Mouse (Mus musculus): ENCODE data around the gene Ncoa3. TPM values are rescaled to one million over a fixed set of nuclear protein-coding genes. Genes with fewer than 3 reads are reported as not detected.

The Ncoa3 gene
- total and polyA plus RNA-seq, 2 experiments from 2014 or later, result 5.8 to 48.7 TPM

- DNase-seq (ENCODE audit: low spot score), result peak; percentile 88
- no peaks in the 10 kb centered on the region for H3K27me3 ChIP-seq (ENCODE audit: control insufficient read depth, insufficient read depth, low read length)
- no peaks in the 10 kb centered on the region for H3K9me3 ChIP-seq (replicated peaks; ENCODE audit: control insufficient read depth, low read length)
- ATAC-seq (ENCODE audit: insufficient read depth, low read depth), result peak; percentile 91
- WGBS, result 31% methylated on average over 17 of the region's 17 CpGs
- peak overlapping the region; percentile 57; the same call in 1 of the 2 replicates for H3K9ac ChIP-seq (replicated peaks; ENCODE audit: low read depth, low read length)
- peak overlapping the region; percentile 43 for H3K4me3 ChIP-seq (ENCODE audit: low read depth, low read length)
- H3K4me1 ChIP-seq (ENCODE audit: control insufficient read depth, insufficient read depth), result peaks cover 26% of the 10 kb centered on the region
- H3K4me2 ChIP-seq (ENCODE audit: low read depth, low read length), result peak overlapping the region; percentile 66
- peaks cover 30% of the 10 kb centered on the region for H3K36me3 ChIP-seq (replicated peaks; ENCODE audit: control insufficient read depth, insufficient read depth, low read length)
- H3K27ac ChIP-seq (ENCODE audit: low read depth), result peak overlapping the region; percentile 99
- TF ChIP-seq CTCF (IDR thresholded peaks at IDR 0.05; ENCODE audit: low read depth) (no peak), EP300 (IDR thresholded peaks at IDR 0.05; ENCODE audit: low read depth) (no peak)
Observed at GRCm38 (mm10) chr2:166079961-166080885, 87.8 kb downstream of the Ncoa3 start.

DNA sequence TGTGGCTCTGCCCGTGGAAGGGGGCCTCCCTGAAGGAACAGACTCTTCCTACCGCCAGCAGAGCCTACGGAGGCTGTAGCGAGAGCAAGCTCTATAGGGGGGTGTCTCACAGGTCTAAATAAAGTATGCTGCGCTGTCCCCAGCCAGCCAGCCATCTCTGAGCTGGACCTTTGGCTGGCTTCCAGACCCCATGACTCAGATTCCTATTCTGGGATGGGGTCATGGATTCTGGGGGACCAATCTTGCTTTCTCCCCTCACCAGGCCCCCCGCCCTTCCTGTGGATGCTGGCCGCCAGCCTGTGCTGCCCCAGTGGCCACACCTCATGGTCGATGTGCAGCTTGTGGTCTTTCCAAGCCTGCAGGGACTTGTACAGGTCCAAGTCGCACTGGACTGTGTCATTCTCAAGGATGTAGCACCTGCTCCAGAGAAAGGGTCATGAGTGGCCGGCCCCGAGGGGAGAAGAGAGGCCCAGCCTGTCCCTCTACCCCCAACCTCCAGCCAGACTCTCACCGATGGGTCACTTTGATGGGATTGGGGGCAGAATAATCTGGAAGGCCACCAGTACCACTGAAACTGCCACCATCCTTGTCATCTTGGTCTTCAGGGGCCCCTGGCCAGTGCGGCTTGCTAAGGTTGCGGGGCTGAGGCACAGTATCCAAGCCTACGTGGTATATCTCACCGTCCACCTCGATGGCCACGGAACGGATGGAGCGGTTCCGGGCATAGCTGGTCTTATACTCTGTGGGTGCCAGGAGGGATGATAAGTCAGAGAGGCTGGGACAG lies 88.7 kb downstream of the Ncoa3 start:
- peak overlapping the region; percentile 57; the same call in 1 of the 2 replicates for H3K9ac ChIP-seq (replicated peaks; ENCODE audit: low read depth, low read length)
- WGBS, result 47% methylated on average over 21 of the region's 21 CpGs

DNA sequence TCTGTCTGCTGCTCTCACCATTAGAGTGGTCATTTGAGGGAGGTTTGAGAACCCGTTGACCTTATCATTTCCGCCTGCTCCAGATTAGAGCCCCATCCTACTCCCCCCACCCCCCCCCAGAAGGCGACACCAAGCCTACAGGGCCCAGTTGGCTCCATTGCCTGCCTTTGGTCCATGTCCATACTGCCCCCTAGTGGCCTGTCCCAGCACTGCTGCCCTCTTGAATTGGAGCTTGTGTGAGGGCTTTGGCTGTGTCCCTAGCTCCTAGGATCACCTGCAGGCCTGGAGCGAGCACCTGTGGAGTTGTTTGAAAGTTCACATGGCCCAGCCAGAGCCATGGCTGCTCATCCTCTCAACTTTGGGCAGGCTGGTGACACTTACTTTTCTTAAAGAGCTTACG lies 89.8 kb downstream of the Ncoa3 start:
- TF ChIP-seq EP300 (IDR thresholded peaks at IDR 0.05; ENCODE audit: low read depth) (no peak), CTCF (IDR thresholded peaks at IDR 0.05; ENCODE audit: low read depth) (peak; percentile 87)
- H3K9me3 ChIP-seq (replicated peaks; ENCODE audit: control insufficient read depth, low read length), result no peaks in the 10 kb centered on the region
- WGBS, result 43% methylated on average over 5 of the region's 5 CpGs
- H3K9ac ChIP-seq (replicated peaks; ENCODE audit: low read depth, low read length), result no peak overlapping the region
- ATAC-seq (ENCODE audit: insufficient read depth, low read depth) (no peak), DNase-seq (ENCODE audit: low spot score) (peak; percentile 72)
- H3K36me3 ChIP-seq (replicated peaks; ENCODE audit: control insufficient read depth, insufficient read depth, low read length), result peaks cover 27% of the 10 kb centered on the region
- no peak overlapping the region for H3K4me2 ChIP-seq (ENCODE audit: low read depth, low read length)
- H3K4me3 ChIP-seq (ENCODE audit: low read depth, low read length), result no peak overlapping the region
- no peaks in the 10 kb centered on the region for H3K27me3 ChIP-seq (ENCODE audit: control insufficient read depth, insufficient read depth, low read length)
- peak overlapping the region; percentile 99 for H3K27ac ChIP-seq (ENCODE audit: low read depth)
- H3K4me1 ChIP-seq (ENCODE audit: control insufficient read depth, insufficient read depth), result peaks cover 23% of the 10 kb centered on the region

More for the DNA sequence above, 88.7 kb downstream of the Ncoa3 start:
- DNase-seq (ENCODE audit: low spot score) (peak; percentile 93), ATAC-seq (ENCODE audit: insufficient read depth, low read depth) (peak; percentile 87)
- H3K9me3 ChIP-seq (replicated peaks; ENCODE audit: control insufficient read depth, low read length), result no peaks in the 10 kb centered on the region
- H3K4me2 ChIP-seq (ENCODE audit: low read depth, low read length), result peak overlapping the region; percentile 66
- H3K4me1 ChIP-seq (ENCODE audit: control insufficient read depth, insufficient read depth), result peaks cover 24% of the 10 kb centered on the region
- H3K36me3 ChIP-seq (replicated peaks; ENCODE audit: control insufficient read depth, insufficient read depth, low read length), result peaks cover 29% of the 10 kb centered on the region
- H3K4me3 ChIP-seq (ENCODE audit: low read depth, low read length), result peak overlapping the region; percentile 43
- H3K27me3 ChIP-seq (ENCODE audit: control insufficient read depth, insufficient read depth, low read length), result no peaks in the 10 kb centered on the region
- H3K27ac ChIP-seq (ENCODE audit: low read depth), result peak overlapping the region; percentile 99
- TF ChIP-seq CTCF (IDR thresholded peaks at IDR 0.05; ENCODE audit: low read depth) (no peak), EP300 (IDR thresholded peaks at IDR 0.05; ENCODE audit: low read depth) (peak; percentile 73)

GRCm38 (mm10) chr2:166082661-166083060 lies 90.2 kb downstream of the Ncoa3 start:
- H3K4me3 ChIP-seq (ENCODE audit: low read depth, low read length), result no peak overlapping the region
- H3K27ac ChIP-seq (ENCODE audit: low read depth), result peak overlapping the region; percentile 24; the same call in 1 of the 2 replicates
- TF ChIP-seq EP300 (IDR thresholded peaks at IDR 0.05; ENCODE audit: low read depth) (no peak), CTCF (IDR thresholded peaks at IDR 0.05; ENCODE audit: low read depth) (no peak)
- H3K36me3 ChIP-seq (replicated peaks; ENCODE audit: control insufficient read depth, insufficient read depth, low read length), result peaks cover 23% of the 10 kb centered on the region
- DNase-seq (ENCODE audit: low spot score) (no peak), ATAC-seq (ENCODE audit: insufficient read depth, low read depth) (no peak)
- H3K9me3 ChIP-seq (replicated peaks; ENCODE audit: control insufficient read depth, low read length), result no peaks in the 10 kb centered on the region
- no peaks in the 10 kb centered on the region for H3K27me3 ChIP-seq (ENCODE audit: control insufficient read depth, insufficient read depth, low read length)
- no peak overlapping the region for H3K9ac ChIP-seq (replicated peaks; ENCODE audit: low read depth, low read length)
- no peak overlapping the region for H3K4me2 ChIP-seq (ENCODE audit: low read depth, low read length)
- WGBS, result 78% methylated on average over 10 of the region's 10 CpGs
- H3K4me1 ChIP-seq (ENCODE audit: control insufficient read depth, insufficient read depth), result peaks cover 23% of the 10 kb centered on the region

- Histone ChIP-seq H3K4me3 (ENCODE audit: low read depth, low read length) (no peak overlapping the region), H3K4me1 (ENCODE audit: control insufficient read depth, insufficient read depth) (peaks cover 23% of the 10 kb centered on the region), H3K4me2 (ENCODE audit: low read depth, low read length) (no peak overlapping the region), H3K9ac (replicated peaks; ENCODE audit: low read depth, low read length) (no peak overlapping the region), H3K27me3 (ENCODE audit: control insufficient read depth, insufficient read depth, low read length) (no peaks in the 10 kb centered on the region), H3K36me3 (replicated peaks; ENCODE audit: control insufficient read depth, insufficient read depth, low read length) (peaks cover 18% of the 10 kb centered on the region), H3K27ac (ENCODE audit: low read depth) (no peak overlapping the region), H3K9me3 (replicated peaks; ENCODE audit: control insufficient read depth, low read length) (no peaks in the 10 kb centered on the region)
- TF ChIP-seq EP300 (IDR thresholded peaks at IDR 0.05; ENCODE audit: low read depth) (no peak), CTCF (IDR thresholded peaks at IDR 0.05; ENCODE audit: low read depth) (no peak)
- ATAC-seq (ENCODE audit: insufficient read depth, low read depth) (no peak), DNase-seq (ENCODE audit: low spot score) (no peak)
- WGBS, result 79% methylated on average over 9 of the region's 9 CpGs
Observed at GRCm38 (mm10) chr2:166083542-166084031, 91.2 kb downstream of the Ncoa3 start.
